Mouse (Mus musculus) limb, embryonic 14.5 days (tissue): Measurements from ENCODE around the gene Arid5b. TPM values are rescaled to one million over a fixed set of nuclear protein-coding genes. Genes with fewer than 3 reads are reported as not detected.

Experiments used
- ATAC-seq: fragments of 200-750 bp; cut with Nextera tagmentation; 2 replicates; pipeline ENCODE4 v1.8.0; 2017; ENCODE audit warnings: low read depth, moderate number of reproducible peaks, moderate TSS enrichment; ENCODE audit not compliant: low FRiP score
- DNase-seq: peaks from one replicate; pipeline ENCODE4 v3.0.0-alpha.2; 2015; ENCODE audit warnings: low spot score
- H3K27ac ChIP-seq: fragments of 300-500 bp; sonication (generic); replicated peaks from 2 replicates; pipeline ENCODE4 v1.5.1; 2014; ENCODE audit warnings: low read depth, mild to moderate bottlenecking, low read length, moderate library complexity, mixed read lengths
- H3K27me3 ChIP-seq: fragments of 300-500 bp; sonication (generic); 2 replicates; pipeline ENCODE4 v1.6.1; 2014; ENCODE audit warnings: low read length, mixed read lengths; ENCODE audit not compliant: control insufficient read depth, insufficient read depth
- H3K36me3 ChIP-seq: fragments of 300-500 bp; sonication (generic); 2 replicates; pipeline ENCODE4 v1.6.1; 2014; ENCODE audit warnings: mild to moderate bottlenecking, low read length, moderate library complexity, mixed read lengths; ENCODE audit not compliant: control insufficient read depth, insufficient read depth
- H3K4me1 ChIP-seq: fragments of 300-500 bp; sonication (generic); 2 replicates; pipeline ENCODE4 v1.6.1; 2014; ENCODE audit warnings: antibody characterized with exemption, low read length, mixed read lengths; ENCODE audit not compliant: control insufficient read depth, insufficient read depth
- H3K4me2 ChIP-seq: fragments of 300-500 bp; sonication (generic); replicated peaks from 2 replicates; pipeline ENCODE4 v1.6.1; 2014; ENCODE audit warnings: low read depth, mild to moderate bottlenecking, low read length, moderate library complexity; ENCODE audit not compliant: severe bottlenecking
- H3K4me3 ChIP-seq: fragments of 300-500 bp; sonication (generic); replicated peaks from 2 replicates; pipeline ENCODE4 v1.5.1; 2014; ENCODE audit warnings: low read length
- H3K9ac ChIP-seq: fragments of 300-500 bp; sonication (generic); 2 replicates; pipeline ENCODE4 v1.6.1; 2014; ENCODE audit warnings: mild to moderate bottlenecking, low read depth, low read length, moderate library complexity; ENCODE audit not compliant: severe bottlenecking
- H3K9me3 ChIP-seq: fragments of 300-500 bp; sonication (generic); 2 replicates; pipeline ENCODE4 v1.6.1; 2016; ENCODE audit warnings: low read length; ENCODE audit not compliant: control insufficient read depth
- POLR2A ChIP-seq: fragments of 200-500 bp; IDR thresholded peaks from 2 replicates; pipeline ENCODE4 v1.8.0; 2012; ENCODE audit warnings: inconsistent platforms, mild to moderate bottlenecking, moderate library complexity, borderline replicate concordance; ENCODE audit not compliant: insufficient read depth, insufficient read length; ENCODE audit errors: extremely low read depth
- WGBS: fragments of 180-500 bp; shearing (Covaris S2); extraction: QIAGEN DNeasy Blood & Tissue Kit; methylation state at CpG from one replicate; pipeline ENCODE4 v1.1.7; 2014; 5-methylcytosine and 5-hydroxymethylcytosine counted together
- polyA plus RNA-seq, 2 experiments: library from polyadenylated mRNA; depleted of rRNA in 1 of 2; stranded (reverse) in 1 of 2; unstranded in 1 of 2; fragments of >200 nt; fragmentation: Nextera tagmentation in 1 of 2; extraction: Ambion mirVana in 1 of 2; gene quantifications; 2 replicates each; pipeline versions ENCODE4 v1.2.1 to v1.2.3; 2012 to 2014

Gene Arid5b
- polyA plus RNA-seq, 2 experiments, result 14.1 to 41.0 TPM

GRCm38 (mm10) chr10:68089435-68090196 lies 188.9 kb downstream of the Arid5b start:
- Histone ChIP-seq H3K27ac (no peak overlapping the region), H3K9me3 (no peaks in the 10 kb centered on the region), H3K4me3 (no peak overlapping the region), H3K36me3 (no peaks in the 10 kb centered on the region), H3K9ac (no peak overlapping the region), H3K27me3 (no peaks in the 10 kb centered on the region), H3K4me2 (no peak overlapping the region), H3K4me1 (peaks cover 14% of the 10 kb centered on the region; the same call in 1 of the 2 replicates)
- no peak for ATAC-seq
- WGBS, result 71% methylated on average over 15 of the region's 15 CpGs
- peak; percentile 44 for DNase-seq
- no peak for TF ChIP-seq POLR2A

GRCm38 (mm10) chr10:68087722-68088121 lies 190.8 kb downstream of the Arid5b start:
- Histone ChIP-seq H3K9ac (no peak overlapping the region), H3K4me3 (no peak overlapping the region), H3K27me3 (no peaks in the 10 kb centered on the region), H3K27ac (no peak overlapping the region), H3K4me2 (no peak overlapping the region), H3K36me3 (no peaks in the 10 kb centered on the region), H3K4me1 (peaks cover 14% of the 10 kb centered on the region; the same call in 1 of the 2 replicates), H3K9me3 (no peaks in the 10 kb centered on the region)
- no peak for DNase-seq
- ATAC-seq, result no peak
- TF ChIP-seq POLR2A, result no peak
- 80% methylated on average over 3 of the region's 3 CpGs for whole genome bisulfite sequencing

GRCm38 (mm10) chr10:68086973-68087372 lies 191.6 kb downstream of the Arid5b start:
- Histone ChIP-seq H3K4me3 (no peak overlapping the region), H3K36me3 (no peaks in the 10 kb centered on the region), H3K4me2 (no peak overlapping the region), H3K27ac (0 out of 2 replicates have a peak overlapping the region, but pooled peaks have one; percentile 33), H3K27me3 (no peaks in the 10 kb centered on the region), H3K9ac (no peak overlapping the region), H3K9me3 (no peaks in the 10 kb centered on the region), H3K4me1 (peaks cover 14% of the 10 kb centered on the region; the same call in 1 of the 2 replicates)
- TF ChIP-seq POLR2A, result no peak
- 41% methylated on average over 4 of the region's 4 CpGs for WGBS
- ATAC-seq (no peak), DNase-seq (no peak)

- H3K27me3 ChIP-seq, result no peaks in the 10 kb centered on the region
- no peak overlapping the region for H3K9ac ChIP-seq
- no peaks in the 10 kb centered on the region for H3K36me3 ChIP-seq
- peaks cover 14% of the 10 kb centered on the region; the same call in 1 of the 2 replicates for H3K4me1 ChIP-seq
- DNase-seq (no peak), ATAC-seq (no peak)
- H3K9me3 ChIP-seq, result no peaks in the 10 kb centered on the region
- WGBS, result 70% methylated on average over 4 of the region's 4 CpGs
- H3K27ac ChIP-seq, result no peak overlapping the region
- no peak overlapping the region for H3K4me3 ChIP-seq
- TF ChIP-seq POLR2A, result no peak
- H3K4me2 ChIP-seq, result no peak overlapping the region
These were observed 193.0 kb downstream of the Arid5b start for GRCm38 (mm10) chr10:68085574-68085973.

DNA sequence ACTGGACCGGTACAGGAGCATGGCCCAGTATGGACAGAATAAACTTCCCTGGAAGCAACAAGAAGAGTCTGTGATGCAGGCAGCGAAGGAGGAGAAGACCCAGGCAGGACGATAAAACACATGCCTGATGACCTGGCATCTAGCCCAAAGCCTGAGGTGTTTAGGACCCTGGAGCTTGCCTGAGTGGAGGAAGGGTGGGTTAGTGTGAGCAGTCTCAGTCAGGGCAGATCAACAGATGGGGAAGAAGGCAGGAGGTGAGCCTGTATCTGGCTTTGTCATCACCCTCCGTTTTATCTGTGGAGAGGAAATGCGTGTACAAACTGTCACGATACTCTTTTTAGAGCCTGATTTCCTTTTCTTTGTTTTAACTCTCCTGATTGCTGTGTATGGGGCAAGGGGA lies 196.8 kb downstream of the Arid5b start:
- H3K36me3 ChIP-seq, result no peaks in the 10 kb centered on the region
- H3K27me3 ChIP-seq, result no peaks in the 10 kb centered on the region
- H3K4me1 ChIP-seq, result peaks cover 1% of the 10 kb centered on the region; the same call in 1 of the 2 replicates
- ATAC-seq, result no peak
- no peak overlapping the region for H3K4me3 ChIP-seq
- no peak for TF ChIP-seq POLR2A
- H3K27ac ChIP-seq, result no peak overlapping the region
- H3K4me2 ChIP-seq, result no peak overlapping the region
- 64% methylated on average over 6 of the region's 6 CpGs for WGBS
- DNase-seq, result no peak
- H3K9ac ChIP-seq, result no peak overlapping the region
- H3K9me3 ChIP-seq, result no peaks in the 10 kb centered on the region
